Mouse (Mus musculus): ENCODE measurements around the gene Gm572.

DNA sequence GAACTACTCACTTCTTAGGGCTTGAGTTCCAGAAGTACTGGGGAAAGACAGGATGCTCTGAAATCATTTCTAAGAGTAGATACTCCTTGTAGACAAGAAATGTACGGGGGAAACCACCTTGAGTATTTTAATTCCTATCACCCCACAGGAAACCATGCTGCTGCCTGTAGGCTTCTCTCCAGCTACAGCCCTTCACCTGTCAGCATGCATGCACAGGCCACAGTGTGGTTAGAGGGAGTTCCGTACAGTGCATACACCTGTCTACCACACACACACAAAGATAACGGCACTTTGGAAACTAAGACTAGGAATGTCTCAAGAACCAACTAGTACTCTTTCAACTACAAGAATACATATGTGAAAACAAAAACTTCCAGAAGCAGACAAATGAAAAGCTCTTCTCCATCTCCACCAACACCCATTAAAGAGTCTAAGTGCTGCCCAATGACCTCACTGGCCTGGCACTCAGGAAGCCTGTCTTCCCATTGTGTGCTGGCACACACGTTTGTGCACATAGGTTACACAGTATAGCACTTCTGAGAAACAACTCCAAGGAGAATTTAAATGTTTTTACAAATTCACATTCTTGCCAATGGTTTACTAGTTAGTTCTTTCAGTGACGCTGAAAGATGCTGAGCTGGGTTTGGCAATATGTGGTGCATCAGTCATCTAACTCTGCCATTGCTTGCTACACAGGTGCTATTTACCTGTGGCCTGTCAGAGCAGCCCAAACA lies 32.3 kb upstream of the Gm572 start:
- no peak for TF ChIP-seq CTCF (IDR thresholded peaks at IDR 0.05; ENCODE audit: low read depth)
- no peak for TF ChIP-seq EP300 (IDR thresholded peaks at IDR 0.05; ENCODE audit: low read depth)

Data from heart, postnatal 0 days (tissue).